Mouse (Mus musculus) ES-Bruce4 (cell line): ENCODE results near the gene Lrrn4.

ENCODE experiments used
- CTCF ChIP-seq: IDR thresholded peaks from one replicate; pipeline ENCODE4 v1.8.1; 2011; ENCODE audit warnings: low read depth, low read length
- EP300 ChIP-seq: IDR thresholded peaks from 2 replicates; pipeline ENCODE4 v1.6.1; 2011; ENCODE audit warnings: low read depth, low read length; ENCODE audit not compliant: insufficient read depth
- POLR2A ChIP-seq: IDR thresholded peaks from one replicate; pipeline ENCODE4 v1.8.1; 2011; ENCODE audit warnings: low read length; ENCODE audit not compliant: insufficient read depth

DNA sequence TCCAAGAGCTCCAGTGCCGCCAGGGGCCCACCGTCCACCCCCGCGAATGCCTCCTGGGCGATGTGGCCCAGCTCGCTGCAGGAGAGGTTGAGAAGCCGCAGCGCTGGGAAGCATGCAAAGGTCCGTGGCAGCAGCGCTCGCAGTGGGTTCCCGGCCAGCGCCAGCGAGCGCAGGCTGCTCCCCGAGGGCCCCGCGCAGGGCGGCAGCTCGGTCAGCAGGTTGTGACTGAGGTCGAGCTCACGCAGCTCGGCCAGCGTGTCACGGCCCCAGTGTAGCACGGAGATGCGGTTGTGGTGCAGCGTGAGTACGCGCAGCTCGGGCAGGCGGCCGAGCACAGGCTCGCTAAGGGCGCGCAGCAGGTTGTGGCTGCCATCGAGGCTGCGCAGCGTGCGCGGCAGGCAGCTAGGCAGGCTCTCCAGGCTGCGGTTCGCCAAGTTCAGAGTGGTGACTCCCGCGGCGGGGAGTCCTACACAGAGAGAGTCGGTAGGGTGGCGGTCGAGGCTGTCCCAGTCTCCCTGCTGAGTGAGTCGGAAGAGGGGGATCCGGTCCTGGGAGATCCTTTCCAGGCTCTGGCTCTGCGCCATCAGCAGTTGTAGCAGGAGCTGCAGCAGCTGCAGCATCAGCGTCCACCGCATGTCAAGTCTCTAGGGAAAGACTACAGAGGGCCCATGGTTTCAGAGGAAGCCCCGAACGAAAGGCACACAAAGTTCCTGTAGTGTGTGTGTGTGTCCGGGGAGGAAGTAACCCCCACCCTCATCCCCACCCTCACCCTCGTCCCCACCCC lies 1.2 kb downstream of the Lrrn4 start:
- no peak for TF ChIP-seq CTCF
- TF ChIP-seq POLR2A, result no peak
- no peak for TF ChIP-seq EP300
